Mouse (Mus musculus) CH12.LX (cell line): ENCODE measurements around the gene Myom3. TPM values are rescaled to one million over a fixed set of nuclear protein-coding genes. Genes with fewer than 3 reads are reported as not detected.

Source experiments
- DNase-seq: peaks from one replicate; pipeline ENCODE4 v3.0.0-alpha.2; 2013; ENCODE audit errors: extremely low read depth
- H3K27ac ChIP-seq: 2 replicates; pipeline ENCODE4 v1.5.1; 2012; ENCODE audit warnings: low read depth, mild to moderate bottlenecking, control low read depth, moderate library complexity; ENCODE audit not compliant: insufficient read depth
- H3K27me3 ChIP-seq: replicated peaks from 2 replicates; pipeline ENCODE3; 2012; ENCODE audit warnings: inconsistent platforms
- H3K36me3 ChIP-seq, 2 experiments: replicated peaks in 1 of 2; 2 replicates each; pipeline versions ENCODE3 to v1.6.1; 2012; ENCODE audit warnings: inconsistent platforms in 1 of 2, low read length in 1 of 2, mild to moderate bottlenecking in 1 of 2, mixed read lengths in 1 of 2, moderate library complexity in 1 of 2; ENCODE audit not compliant: control insufficient read depth in 1 of 2, insufficient read depth in 1 of 2
- H3K4me1 ChIP-seq, 2 experiments: 2 replicates each; pipeline ENCODE4 v1.6.1; 2012; ENCODE audit warnings: inconsistent platforms in 1 of 2, moderate library complexity in 1 of 2; ENCODE audit not compliant: insufficient read depth in 2 of 2, control insufficient read depth in 1 of 2
- H3K4me2 ChIP-seq: 2 replicates; pipeline ENCODE4 v1.6.1; 2012; ENCODE audit warnings: low read depth, mild to moderate bottlenecking, control low read depth; ENCODE audit not compliant: poor library complexity, insufficient read depth, severe bottlenecking
- H3K4me3 ChIP-seq, 3 experiments: fragments of 150-350 bp in 1 of 3; sonication (generic) in 1 of 3; replicated peaks in 1 of 3; 2 replicates each; pipeline versions ENCODE3 to v1.5.1; 2011 to 2012; ENCODE audit warnings: low read depth in 2 of 3, low read length in 2 of 3, mild to moderate bottlenecking in 2 of 3, moderate library complexity in 2 of 3, control low read depth in 1 of 3, improper control_type of control experiment in 1 of 3, inconsistent platforms in 1 of 3, mixed read lengths in 1 of 3; ENCODE audit not compliant: poor library complexity in 1 of 3
- H3K79me2 ChIP-seq: replicated peaks from 2 replicates; pipeline ENCODE4 v1.6.1; 2012; ENCODE audit warnings: mild to moderate bottlenecking, moderate library complexity; ENCODE audit not compliant: control insufficient read depth, poor library complexity, insufficient read depth, severe bottlenecking; ENCODE audit errors: extremely low read depth
- H3K9ac ChIP-seq: 2 replicates; pipeline ENCODE4 v1.6.1; 2012; ENCODE audit warnings: low read depth, mild to moderate bottlenecking, control low read depth, moderate library complexity; ENCODE audit not compliant: insufficient read depth
- H3K9me3 ChIP-seq: replicated peaks from 2 replicates; pipeline ENCODE3; 2012; ENCODE audit warnings: low read length, inconsistent platforms, mixed read lengths
- CTCF ChIP-seq, 2 experiments: IDR thresholded peaks in 1 of 2; conservative IDR thresholded peaks in 1 of 2; 2 replicates each; pipeline ENCODE4 v1.5.1; 2011 to 2012; ENCODE audit warnings: low read depth in 2 of 2, low read length in 2 of 2, improper control_type of control experiment in 1 of 2, inconsistent platforms in 1 of 2, mild to moderate bottlenecking in 1 of 2, moderate library complexity in 1 of 2
- E2F4 ChIP-seq: IDR thresholded peaks from 2 replicates; pipeline ENCODE4 v1.6.1; 2011; ENCODE audit warnings: low read depth, low read length, improper control_type of control experiment; ENCODE audit not compliant: insufficient replicate concordance
- GABPA ChIP-seq: IDR thresholded peaks from 2 replicates; pipeline ENCODE4 v1.6.1; 2012; ENCODE audit warnings: low read depth, low read length, improper control_type of control experiment, inconsistent platforms; ENCODE audit not compliant: insufficient replicate concordance
- IRF4 ChIP-seq: IDR thresholded peaks from 2 replicates; pipeline ENCODE4 v1.6.1; 2014; ENCODE audit warnings: low read depth, mild to moderate bottlenecking, inconsistent platforms, low read length, improper control_type of control experiment
- JUND ChIP-seq: conservative IDR thresholded peaks from 2 replicates; pipeline ENCODE4 v1.6.1; 2011; ENCODE audit warnings: low read depth, low read length, improper control_type of control experiment
- KAT2A ChIP-seq: IDR thresholded peaks from 2 replicates; pipeline ENCODE4 v1.6.1; 2012; ENCODE audit warnings: low read length, improper control_type of control experiment, inconsistent platforms; ENCODE audit not compliant: insufficient replicate concordance
- MAFK ChIP-seq: IDR thresholded peaks from 2 replicates; pipeline ENCODE4 v1.6.1; 2011; ENCODE audit warnings: low read length, improper control_type of control experiment; ENCODE audit not compliant: insufficient replicate concordance
- MAX ChIP-seq: IDR thresholded peaks from 2 replicates; pipeline ENCODE4 v1.6.1; 2011; ENCODE audit warnings: low read length, improper control_type of control experiment
- MAZ ChIP-seq: IDR thresholded peaks from 2 replicates; pipeline ENCODE4 v1.6.1; 2012; ENCODE audit warnings: low read depth, mild to moderate bottlenecking, inconsistent platforms, low read length, improper control_type of control experiment, moderate library complexity
- MYC ChIP-seq: IDR thresholded peaks from 2 replicates; pipeline ENCODE4 v1.6.1; 2011; ENCODE audit warnings: low read depth, mild to moderate bottlenecking, improper control_type of control experiment, low read length
- PAX5 ChIP-seq: IDR thresholded peaks from 2 replicates; pipeline ENCODE4 v1.6.1; 2012; ENCODE audit warnings: low read length, inconsistent platforms, mixed read lengths
- POLR2A ChIP-seq: IDR thresholded peaks from 2 replicates; pipeline ENCODE4 v1.6.1; 2011; ENCODE audit warnings: low read depth, mild to moderate bottlenecking, improper control_type of control experiment, low read length
- RAD21 ChIP-seq: IDR thresholded peaks from 2 replicates; pipeline ENCODE4 v1.6.1; 2011; ENCODE audit warnings: low read depth, mild to moderate bottlenecking, low read length, improper control_type of control experiment, moderate library complexity
- SMC3 ChIP-seq: IDR thresholded peaks from 2 replicates; pipeline ENCODE4 v1.6.1; 2011; ENCODE audit warnings: low read depth, low read length, improper control_type of control experiment
- TCF12 ChIP-seq: IDR thresholded peaks from 2 replicates; pipeline ENCODE4 v1.6.1; 2014; ENCODE audit warnings: low read depth, mild to moderate bottlenecking, inconsistent platforms, low read length, improper control_type of control experiment
- UBTF ChIP-seq: IDR thresholded peaks from 2 replicates; pipeline ENCODE4 v1.6.1; 2012; ENCODE audit warnings: low read depth, mild to moderate bottlenecking, inconsistent platforms, low read length, improper control_type of control experiment, moderate library complexity
- USF1 ChIP-seq: IDR thresholded peaks from 2 replicates; pipeline ENCODE4 v1.6.1; 2014; ENCODE audit warnings: low read depth, mild to moderate bottlenecking, inconsistent platforms, low read length, improper control_type of control experiment
- ZC3H11A ChIP-seq: IDR thresholded peaks from 2 replicates; pipeline ENCODE4 v1.6.1; 2012; ENCODE audit warnings: low read depth, mild to moderate bottlenecking, inconsistent platforms, low read length, improper control_type of control experiment
- ZMIZ1 ChIP-seq: IDR thresholded peaks from 2 replicates; pipeline ENCODE4 v1.6.1; 2012; ENCODE audit warnings: low read depth, mild to moderate bottlenecking, inconsistent platforms, low read length, improper control_type of control experiment
- ZNF384 ChIP-seq: IDR thresholded peaks from 2 replicates; pipeline ENCODE4 v1.6.1; 2012; ENCODE audit warnings: low read depth, low read length, improper control_type of control experiment, inconsistent platforms
- dilution Hi-C: fragments of 300-500 bp; cut with MboI; formaldehyde crosslinking; loops from 2 replicates; pipeline ENCODE4 v1.14.3; 2020; ENCODE audit warnings: low sequenced_read_pairs; ENCODE audit not compliant: extremely low pct_unique_long_range_greater_than_20kb, extremely low pct_ligation_motif_present
- in situ Hi-C: fragments of 300-500 bp; cut with MboI; formaldehyde crosslinking; loops from 3 replicates; pipeline ENCODE4 v1.14.3; 2019; ENCODE audit warnings: low sequenced_read_pairs, low pct_ligation_motif_present, low pct_unique_long_range_greater_than_20kb, mixed read lengths
- polyA plus RNA-seq: library from polyadenylated mRNA; unstranded; fragments of >175 nt; gene quantifications from 2 replicates; pipeline ENCODE4 v1.2.1, GENCODE M21; 2012; ENCODE audit warnings: low read depth; ENCODE audit not compliant: insufficient read length
- total RNA-seq, 2 experiments: library from RNA; depleted of rRNA; stranded (reverse); fragments of 300-350 nt in 1 of 2; fragments of >200 nt in 1 of 2; gene quantifications; 2 replicates each; pipeline ENCODE4 v1.2.3; 2012 to 2014

The Myom3 gene
- total and polyA plus RNA-seq, 3 experiments = 0.04 TPM; not detected in 2

- H3K27ac ChIP-seq = no peak overlapping the region
- TF ChIP-seq MAZ (no peak), USF1 (no peak), GABPA (no peak), MAX (no peak), POLR2A (no peak), TCF12 (no peak)
- H3K36me3 ChIP-seq = no peaks in the 10 kb centered on the region
- no peaks in the 10 kb centered on the region for H3K79me2 ChIP-seq
- no peaks in the 10 kb centered on the region for H3K4me1 ChIP-seq
- dilution Hi-C loops (no loop called here), in situ Hi-C loops (no loop called here)
- H3K9ac ChIP-seq = no peak overlapping the region
- H3K27me3 ChIP-seq = peaks cover 52% of the 10 kb centered on the region
- H3K4me3 ChIP-seq = no peak overlapping the region
- peaks cover 14% of the 10 kb centered on the region for H3K9me3 ChIP-seq
- DNase-seq = no peak
- H3K4me2 ChIP-seq = no peak overlapping the region
Observed at GRCm38 (mm10) chr4:135730204-135730603, 29.3 kb upstream of the Myom3 start.

- in situ Hi-C loops = no loop called here
- Histone ChIP-seq H3K27ac (no peak overlapping the region), H3K4me3 (no peak overlapping the region), H3K9me3 (peaks cover 19% of the 10 kb centered on the region), H3K9ac (no peak overlapping the region), H3K4me2 (no peak overlapping the region), H3K27me3 (peaks cover 47% of the 10 kb centered on the region), H3K79me2 (no peaks in the 10 kb centered on the region), H3K36me3 (no peaks in the 10 kb centered on the region), H3K4me1 (no peaks in the 10 kb centered on the region)
- dilution Hi-C loops = no loop called here
- DNase-seq = no peak
- TF ChIP-seq ZNF384 = no peak
- TF ChIP-seq MYC = no peak
- no peak for TF ChIP-seq RAD21
- no peak for TF ChIP-seq GABPA
- TF ChIP-seq ZC3H11A = no peak
- TF ChIP-seq UBTF = no peak
- TF ChIP-seq CTCF (conservative IDR thresholded peaks at IDR 0.05 in 1 of 2, IDR thresholded peaks at IDR 0.05 in 1 of 2; ENCODE audit: low read depth in 2 of 2, low read length in 2 of 2) = no peak
- TF ChIP-seq ZMIZ1 = no peak
- no peak for TF ChIP-seq IRF4
- no peak for TF ChIP-seq JUND
- no peak for TF ChIP-seq SMC3
- TF ChIP-seq MAFK = no peak
- TF ChIP-seq E2F4 = no peak
- TF ChIP-seq PAX5 = no peak
- no peak for TF ChIP-seq KAT2A
Observed at GRCm38 (mm10) chr4:135730951-135731350, 28.6 kb upstream of the Myom3 start.
